Mouse (Mus musculus): ENCODE measurements around the gene Nckap5. TPM values are rescaled to one million over a fixed set of nuclear protein-coding genes. Genes with fewer than 3 reads are reported as not detected.

Nckap5 gene
- total RNA-seq, 1 experiment = 0.18 TPM

GRCm38 (mm10) chr1:126183751-126184150, 646.8 kb downstream of the Nckap5 start:
- Histone ChIP-seq H3K4me3 (ENCODE audit: insufficient read depth in 1 of 2, low read depth in 1 of 2, low read length in 2 of 2, poor library complexity in 1 of 2, severe bottlenecking in 1 of 2) (no peak overlapping the region), H3K9ac (ENCODE audit: insufficient read depth, low read depth, low read length, poor library complexity, severe bottlenecking) (no peak overlapping the region), H3K4me1 (ENCODE audit: control insufficient read depth in 2 of 2, insufficient read depth in 2 of 2, low read length in 2 of 2, poor library complexity in 1 of 2) (no peaks in the 10 kb centered on the region), H3K36me3 (ENCODE audit: control insufficient read depth, insufficient read depth, low read length, poor library complexity, severe bottlenecking) (no peaks in the 10 kb centered on the region), H3K9me3 (ENCODE audit: control insufficient read depth, insufficient read depth, low read depth, low read length) (no peaks in the 10 kb centered on the region), H3K27ac (ENCODE audit: insufficient read depth, low read depth, low read length, poor library complexity, severe bottlenecking) (no peak overlapping the region)
- in situ Hi-C loops (cut with MboI; ENCODE audit: low sequenced_read_pairs in 2 of 2, unreplicated experiment in 2 of 2) = no loop called here
- DNase-seq (ENCODE audit: low read depth, low spot score) = no peak
- no peak for TF ChIP-seq CHD2 (IDR thresholded peaks at IDR 0.05; ENCODE audit: low read depth, low read length)
- no peak for TF ChIP-seq ZNF384 (IDR thresholded peaks at IDR 0.05; ENCODE audit: low read depth, low read length)
- no peak for TF ChIP-seq MAFK (IDR thresholded peaks at IDR 0.05; ENCODE audit: insufficient read depth, low read depth, low read length)
- no peak for TF ChIP-seq HCFC1 (IDR thresholded peaks at IDR 0.05; ENCODE audit: borderline replicate concordance, insufficient read depth, low read length)
- TF ChIP-seq ZC3H11A (IDR thresholded peaks at IDR 0.05; ENCODE audit: borderline replicate concordance, low read depth, low read length) = no peak

GRCm38 (mm10) chr1:126168579-126168978, 662.0 kb downstream of the Nckap5 start:
- no peak overlapping the region for H3K27ac ChIP-seq (ENCODE audit: insufficient read depth, low read depth, low read length, poor library complexity, severe bottlenecking)
- TF ChIP-seq ZNF384 (IDR thresholded peaks at IDR 0.05; ENCODE audit: low read depth, low read length) (no peak), ZC3H11A (IDR thresholded peaks at IDR 0.05; ENCODE audit: borderline replicate concordance, low read depth, low read length) (no peak), MAFK (IDR thresholded peaks at IDR 0.05; ENCODE audit: insufficient read depth, low read depth, low read length) (no peak), HCFC1 (IDR thresholded peaks at IDR 0.05; ENCODE audit: borderline replicate concordance, insufficient read depth, low read length) (no peak), CHD2 (IDR thresholded peaks at IDR 0.05; ENCODE audit: low read depth, low read length) (no peak)
- no peaks in the 10 kb centered on the region for H3K9me3 ChIP-seq (ENCODE audit: control insufficient read depth, insufficient read depth, low read depth, low read length)
- H3K4me3 ChIP-seq (ENCODE audit: insufficient read depth in 1 of 2, low read depth in 1 of 2, low read length in 2 of 2, poor library complexity in 1 of 2, severe bottlenecking in 1 of 2) = no peak overlapping the region
- peaks cover 0 to 3% of the 10 kb centered on the region in 2 experiments; a peak in 1 of 4 replicates for H3K4me1 ChIP-seq (ENCODE audit: control insufficient read depth in 2 of 2, insufficient read depth in 2 of 2, low read length in 2 of 2, poor library complexity in 1 of 2)
- no peaks in the 10 kb centered on the region for H3K36me3 ChIP-seq (ENCODE audit: control insufficient read depth, insufficient read depth, low read length, poor library complexity, severe bottlenecking)
- in situ Hi-C loops (cut with MboI; ENCODE audit: low sequenced_read_pairs in 2 of 2, unreplicated experiment in 2 of 2) = no loop called here
- no peak overlapping the region for H3K9ac ChIP-seq (ENCODE audit: insufficient read depth, low read depth, low read length, poor library complexity, severe bottlenecking)
- no peak for DNase-seq (ENCODE audit: low read depth, low spot score)

- H3K4me3 ChIP-seq (ENCODE audit: insufficient read depth in 1 of 2, low read depth in 1 of 2, low read length in 2 of 2, poor library complexity in 1 of 2, severe bottlenecking in 1 of 2) = no peak overlapping the region
- no peak overlapping the region for H3K9ac ChIP-seq (ENCODE audit: insufficient read depth, low read depth, low read length, poor library complexity, severe bottlenecking)
- no peaks in the 10 kb centered on the region for H3K9me3 ChIP-seq (ENCODE audit: control insufficient read depth, insufficient read depth, low read depth, low read length)
- H3K4me1 ChIP-seq (ENCODE audit: control insufficient read depth in 2 of 2, insufficient read depth in 2 of 2, low read length in 2 of 2, poor library complexity in 1 of 2) = peaks cover 0 to 3% of the 10 kb centered on the region in 2 experiments; a peak in 1 of 4 replicates
- TF ChIP-seq ZNF384 (IDR thresholded peaks at IDR 0.05; ENCODE audit: low read depth, low read length) (no peak), ZC3H11A (IDR thresholded peaks at IDR 0.05; ENCODE audit: borderline replicate concordance, low read depth, low read length) (no peak), CHD2 (IDR thresholded peaks at IDR 0.05; ENCODE audit: low read depth, low read length) (no peak), MAFK (IDR thresholded peaks at IDR 0.05; ENCODE audit: insufficient read depth, low read depth, low read length) (no peak), HCFC1 (IDR thresholded peaks at IDR 0.05; ENCODE audit: borderline replicate concordance, insufficient read depth, low read length) (no peak)
- no peak for DNase-seq (ENCODE audit: low read depth, low spot score)
- H3K27ac ChIP-seq (ENCODE audit: insufficient read depth, low read depth, low read length, poor library complexity, severe bottlenecking) = no peak overlapping the region
- in situ Hi-C loops (cut with MboI; ENCODE audit: low sequenced_read_pairs in 2 of 2, unreplicated experiment in 2 of 2) = no loop called here
- H3K36me3 ChIP-seq (ENCODE audit: control insufficient read depth, insufficient read depth, low read length, poor library complexity, severe bottlenecking) = no peaks in the 10 kb centered on the region
These were observed 662.5 kb downstream of the Nckap5 start for GRCm38 (mm10) chr1:126168131-126168530.

- no peak for DNase-seq (ENCODE audit: low read depth, low spot score)
- no peak for TF ChIP-seq ZNF384 (IDR thresholded peaks at IDR 0.05; ENCODE audit: low read depth, low read length)
- TF ChIP-seq ZC3H11A (IDR thresholded peaks at IDR 0.05; ENCODE audit: borderline replicate concordance, low read depth, low read length) = no peak
- no peak for TF ChIP-seq HCFC1 (IDR thresholded peaks at IDR 0.05; ENCODE audit: borderline replicate concordance, insufficient read depth, low read length)
- no peak for TF ChIP-seq MAFK (IDR thresholded peaks at IDR 0.05; ENCODE audit: insufficient read depth, low read depth, low read length)
- no peak for TF ChIP-seq CHD2 (IDR thresholded peaks at IDR 0.05; ENCODE audit: low read depth, low read length)
- Histone ChIP-seq H3K36me3 (ENCODE audit: control insufficient read depth, insufficient read depth, low read length, poor library complexity, severe bottlenecking) (no peaks in the 10 kb centered on the region), H3K27ac (ENCODE audit: insufficient read depth, low read depth, low read length, poor library complexity, severe bottlenecking) (no peak overlapping the region), H3K9me3 (ENCODE audit: control insufficient read depth, insufficient read depth, low read depth, low read length) (no peaks in the 10 kb centered on the region), H3K4me1 (ENCODE audit: control insufficient read depth in 2 of 2, insufficient read depth in 2 of 2, low read length in 2 of 2, poor library complexity in 1 of 2) (peaks cover 0 to 3% of the 10 kb centered on the region in 2 experiments; a peak in 1 of 4 replicates), H3K9ac (ENCODE audit: insufficient read depth, low read depth, low read length, poor library complexity, severe bottlenecking) (no peak overlapping the region), H3K4me3 (ENCODE audit: insufficient read depth in 1 of 2, low read depth in 1 of 2, low read length in 2 of 2, poor library complexity in 1 of 2, severe bottlenecking in 1 of 2) (no peak overlapping the region)
- in situ Hi-C loops (cut with MboI; ENCODE audit: low sequenced_read_pairs in 2 of 2, unreplicated experiment in 2 of 2) = no loop called here
These were observed 663.1 kb downstream of the Nckap5 start for GRCm38 (mm10) chr1:126167546-126167945.

- no peak for TF ChIP-seq ZC3H11A (IDR thresholded peaks at IDR 0.05; ENCODE audit: borderline replicate concordance, low read depth, low read length)
- DNase-seq (ENCODE audit: low read depth, low spot score) = no peak
- Histone ChIP-seq H3K4me1 (ENCODE audit: control insufficient read depth in 2 of 2, insufficient read depth in 2 of 2, low read length in 2 of 2, poor library complexity in 1 of 2) (no peaks in the 10 kb centered on the region), H3K9ac (ENCODE audit: insufficient read depth, low read depth, low read length, poor library complexity, severe bottlenecking) (no peak overlapping the region), H3K9me3 (ENCODE audit: control insufficient read depth, insufficient read depth, low read depth, low read length) (no peaks in the 10 kb centered on the region), H3K27ac (ENCODE audit: insufficient read depth, low read depth, low read length, poor library complexity, severe bottlenecking) (no peak overlapping the region), H3K36me3 (ENCODE audit: control insufficient read depth, insufficient read depth, low read length, poor library complexity, severe bottlenecking) (no peaks in the 10 kb centered on the region), H3K4me3 (ENCODE audit: insufficient read depth in 1 of 2, low read depth in 1 of 2, low read length in 2 of 2, poor library complexity in 1 of 2, severe bottlenecking in 1 of 2) (no peak overlapping the region)
- in situ Hi-C loops (cut with MboI; ENCODE audit: low sequenced_read_pairs in 2 of 2, unreplicated experiment in 2 of 2) = no loop called here
These were observed 671.3 kb downstream of the Nckap5 start for GRCm38 (mm10) chr1:126159287-126159686.

All from ES-E14 (cell line).